Mouse (Mus musculus): ENCODE measurements around the gene Speer4c. TPM values are rescaled to one million over a fixed set of nuclear protein-coding genes. Genes with fewer than 3 reads are reported as not detected.

The Speer4c gene
- total RNA-seq, 2 experiments from 2014 or later, result not detected

Other genes starting within 250 kb of the Speer4c start
- gene Gm21149, start 237.7 kb downstream of the Speer4c start, total RNA-seq (2021), result not detected
- not detected for gene Gm21190, start 185.0 kb downstream of the Speer4c start, total RNA-seq (2021)
- not detected for gene Gm21083, start 136.9 kb downstream of the Speer4c start, total RNA-seq (2021)
- not detected for gene Speer4d, start 95.2 kb downstream of the Speer4c start, total RNA-seq (2021)
- gene 4930572O03Rik, start 57.2 kb downstream of the Speer4c start, total RNA-seq (2021), result not detected
- 100 to 1,000 TPM; 199 to 207 TPM for gene Cacna2d1, start 220.4 kb upstream of the Speer4c start, total RNA-seq (2021)